Mouse (Mus musculus) CH12.LX (cell line): ENCODE results near the gene Cmklr1. TPM values are rescaled to one million over a fixed set of nuclear protein-coding genes. Genes with fewer than 3 reads are reported as not detected.

Source experiments
- DNase-seq: peaks from one replicate; pipeline ENCODE4 v3.0.0-alpha.2; 2013; ENCODE audit errors: extremely low read depth
- H3K27ac ChIP-seq: 2 replicates; pipeline ENCODE4 v1.5.1; 2012; ENCODE audit warnings: low read depth, mild to moderate bottlenecking, control low read depth, moderate library complexity; ENCODE audit not compliant: insufficient read depth
- H3K27me3 ChIP-seq: replicated peaks from 2 replicates; pipeline ENCODE3; 2012; ENCODE audit warnings: inconsistent platforms
- H3K36me3 ChIP-seq, 2 experiments: replicated peaks in 1 of 2; 2 replicates each; pipeline versions ENCODE3 to v1.6.1; 2012; ENCODE audit warnings: inconsistent platforms in 1 of 2, low read length in 1 of 2, mild to moderate bottlenecking in 1 of 2, mixed read lengths in 1 of 2, moderate library complexity in 1 of 2; ENCODE audit not compliant: control insufficient read depth in 1 of 2, insufficient read depth in 1 of 2
- H3K4me1 ChIP-seq, 2 experiments: 2 replicates each; pipeline ENCODE4 v1.6.1; 2012; ENCODE audit warnings: inconsistent platforms in 1 of 2, moderate library complexity in 1 of 2; ENCODE audit not compliant: insufficient read depth in 2 of 2, control insufficient read depth in 1 of 2
- H3K4me2 ChIP-seq: 2 replicates; pipeline ENCODE4 v1.6.1; 2012; ENCODE audit warnings: low read depth, mild to moderate bottlenecking, control low read depth; ENCODE audit not compliant: poor library complexity, insufficient read depth, severe bottlenecking
- H3K4me3 ChIP-seq, 3 experiments: fragments of 150-350 bp in 1 of 3; sonication (generic) in 1 of 3; replicated peaks in 1 of 3; 2 replicates each; pipeline versions ENCODE3 to v1.5.1; 2011 to 2012; ENCODE audit warnings: low read depth in 2 of 3, low read length in 2 of 3, mild to moderate bottlenecking in 2 of 3, moderate library complexity in 2 of 3, control low read depth in 1 of 3, improper control_type of control experiment in 1 of 3, inconsistent platforms in 1 of 3, mixed read lengths in 1 of 3; ENCODE audit not compliant: poor library complexity in 1 of 3
- H3K79me2 ChIP-seq: replicated peaks from 2 replicates; pipeline ENCODE4 v1.6.1; 2012; ENCODE audit warnings: mild to moderate bottlenecking, moderate library complexity; ENCODE audit not compliant: control insufficient read depth, poor library complexity, insufficient read depth, severe bottlenecking; ENCODE audit errors: extremely low read depth
- H3K9ac ChIP-seq: 2 replicates; pipeline ENCODE4 v1.6.1; 2012; ENCODE audit warnings: low read depth, mild to moderate bottlenecking, control low read depth, moderate library complexity; ENCODE audit not compliant: insufficient read depth
- H3K9me3 ChIP-seq: replicated peaks from 2 replicates; pipeline ENCODE3; 2012; ENCODE audit warnings: low read length, inconsistent platforms, mixed read lengths
- CTCF ChIP-seq, 2 experiments: IDR thresholded peaks in 1 of 2; conservative IDR thresholded peaks in 1 of 2; 2 replicates each; pipeline ENCODE4 v1.5.1; 2011 to 2012; ENCODE audit warnings: low read depth in 2 of 2, low read length in 2 of 2, improper control_type of control experiment in 1 of 2, inconsistent platforms in 1 of 2, mild to moderate bottlenecking in 1 of 2, moderate library complexity in 1 of 2
- E2F4 ChIP-seq: IDR thresholded peaks from 2 replicates; pipeline ENCODE4 v1.6.1; 2011; ENCODE audit warnings: low read depth, low read length, improper control_type of control experiment; ENCODE audit not compliant: insufficient replicate concordance
- MAFK ChIP-seq: IDR thresholded peaks from 2 replicates; pipeline ENCODE4 v1.6.1; 2011; ENCODE audit warnings: low read length, improper control_type of control experiment; ENCODE audit not compliant: insufficient replicate concordance
- NRF1 ChIP-seq: IDR thresholded peaks from 2 replicates; pipeline ENCODE4 v1.6.1; 2014; ENCODE audit warnings: low read depth, mild to moderate bottlenecking, inconsistent platforms, low read length, improper control_type of control experiment, moderate library complexity
- PAX5 ChIP-seq: IDR thresholded peaks from 2 replicates; pipeline ENCODE4 v1.6.1; 2012; ENCODE audit warnings: low read length, inconsistent platforms, mixed read lengths
- ZMIZ1 ChIP-seq: IDR thresholded peaks from 2 replicates; pipeline ENCODE4 v1.6.1; 2012; ENCODE audit warnings: low read depth, mild to moderate bottlenecking, inconsistent platforms, low read length, improper control_type of control experiment
- dilution Hi-C: fragments of 300-500 bp; cut with MboI; formaldehyde crosslinking; loops from 2 replicates; pipeline ENCODE4 v1.14.3; 2020; ENCODE audit warnings: low sequenced_read_pairs; ENCODE audit not compliant: extremely low pct_unique_long_range_greater_than_20kb, extremely low pct_ligation_motif_present
- in situ Hi-C: fragments of 300-500 bp; cut with MboI; formaldehyde crosslinking; loops from 3 replicates; pipeline ENCODE4 v1.14.3; 2019; ENCODE audit warnings: low sequenced_read_pairs, low pct_ligation_motif_present, low pct_unique_long_range_greater_than_20kb, mixed read lengths
- polyA plus RNA-seq: library from polyadenylated mRNA; unstranded; fragments of >175 nt; gene quantifications from 2 replicates; pipeline ENCODE4 v1.2.1, GENCODE M21; 2012; ENCODE audit warnings: low read depth; ENCODE audit not compliant: insufficient read length
- total RNA-seq, 2 experiments: library from RNA; depleted of rRNA; stranded (reverse); fragments of 300-350 nt in 1 of 2; fragments of >200 nt in 1 of 2; gene quantifications; 2 replicates each; pipeline ENCODE4 v1.2.3; 2012 to 2014

The Cmklr1 gene
- total and polyA plus RNA-seq, 3 experiments: not detected

DNA sequence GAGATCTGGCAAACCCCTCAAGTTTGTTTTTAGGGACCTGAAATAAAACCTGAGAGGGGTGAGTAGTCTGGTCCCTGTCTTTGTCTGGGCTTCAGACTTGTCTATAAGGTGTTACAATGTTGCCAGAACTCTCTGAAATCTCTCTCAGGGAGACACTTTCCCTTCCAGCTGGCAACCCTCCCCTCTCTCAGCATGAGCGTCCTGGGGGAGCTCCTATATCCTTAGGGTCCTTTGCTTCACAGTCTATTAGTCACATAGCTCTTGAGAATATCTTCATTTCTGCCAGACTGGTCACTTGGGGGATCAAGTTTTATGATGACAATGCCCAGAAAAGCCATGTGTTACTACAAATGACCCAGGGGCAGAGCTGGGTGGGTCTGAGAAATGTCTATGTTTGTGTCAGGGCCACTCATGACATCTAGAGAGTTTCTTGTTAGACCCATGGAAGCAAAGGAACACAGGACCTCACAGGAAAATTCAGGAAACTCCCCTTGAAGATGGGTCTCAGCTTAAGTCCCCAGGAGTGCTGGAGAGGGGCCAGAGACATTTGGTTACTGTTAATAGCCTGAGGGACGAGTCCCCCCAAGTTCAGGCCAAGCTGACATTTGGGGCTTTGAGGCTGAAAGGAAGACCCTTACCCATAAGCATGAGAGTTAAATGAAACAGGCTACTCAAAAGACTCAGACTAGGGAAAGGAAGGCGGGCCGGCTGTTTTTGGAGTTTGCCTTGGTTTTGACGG is 66.6 kb downstream of the Cmklr1 start:
- no peaks in the 10 kb centered on the region for H3K79me2 ChIP-seq
- peaks cover 4% of the 10 kb centered on the region for H3K9me3 ChIP-seq
- in situ Hi-C loops (loop anchor here (10.0 kb wide), 2 partner anchors 61 to 241 kb away; no protein-coding TSS in a partner anchor), dilution Hi-C loops (no loop called here)
- H3K4me3 ChIP-seq: no peak overlapping the region
- peaks cover 5 to 36% of the 10 kb centered on the region in 2 experiments; a peak in 3 of 4 replicates for H3K4me1 ChIP-seq
- no peak overlapping the region for H3K27ac ChIP-seq
- H3K27me3 ChIP-seq: no peaks in the 10 kb centered on the region
- no peak for DNase-seq
- peak overlapping the region; percentile 93; the same call in 1 of the 2 replicates for H3K4me2 ChIP-seq
- no peaks in the 10 kb centered on the region for H3K36me3 ChIP-seq
- no peak overlapping the region for H3K9ac ChIP-seq
- TF ChIP-seq E2F4 (no peak), NRF1 (no peak)

DNA sequence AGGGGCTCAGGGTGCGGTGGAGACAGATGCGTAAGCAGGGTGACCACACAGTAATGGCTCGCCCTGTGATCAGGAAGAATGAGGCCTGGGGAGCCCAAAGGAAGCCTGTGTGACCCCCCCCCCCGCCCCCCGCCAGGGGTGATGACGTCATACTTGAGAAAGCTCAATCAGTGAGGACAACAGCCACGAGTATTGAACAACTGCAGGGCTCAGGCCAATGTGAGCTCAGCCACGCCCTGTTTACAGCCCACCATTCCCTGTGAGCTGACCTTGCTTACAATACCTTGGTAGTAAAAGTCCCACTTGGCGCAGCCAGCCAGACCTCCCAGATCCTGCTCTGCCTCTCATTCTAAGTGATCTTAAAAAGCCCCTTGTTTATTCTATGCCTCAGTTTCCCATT is 69.4 kb downstream of the Cmklr1 start:
- TF ChIP-seq MAFK: no peak
- TF ChIP-seq E2F4: no peak
- no peak for TF ChIP-seq NRF1
- no peak for TF ChIP-seq ZMIZ1
- TF ChIP-seq PAX5: no peak
- dilution Hi-C loops (no loop called here), in situ Hi-C loops (loop anchor here (10.0 kb wide), 2 partner anchors 64 to 244 kb away; no protein-coding TSS in a partner anchor)
- peaks cover 2% of the 10 kb centered on the region for H3K27me3 ChIP-seq
- H3K4me1 ChIP-seq: peaks cover 0 to 16% of the 10 kb centered on the region in 2 experiments; a peak in 2 of 4 replicates
- no peaks in the 10 kb centered on the region for H3K36me3 ChIP-seq
- H3K79me2 ChIP-seq: no peaks in the 10 kb centered on the region
- no peak overlapping the region for H3K4me2 ChIP-seq
- no peak overlapping the region for H3K27ac ChIP-seq
- DNase-seq: no peak
- peaks cover 4% of the 10 kb centered on the region for H3K9me3 ChIP-seq
- H3K4me3 ChIP-seq: no peak overlapping the region
- no peak overlapping the region for H3K9ac ChIP-seq

DNA sequence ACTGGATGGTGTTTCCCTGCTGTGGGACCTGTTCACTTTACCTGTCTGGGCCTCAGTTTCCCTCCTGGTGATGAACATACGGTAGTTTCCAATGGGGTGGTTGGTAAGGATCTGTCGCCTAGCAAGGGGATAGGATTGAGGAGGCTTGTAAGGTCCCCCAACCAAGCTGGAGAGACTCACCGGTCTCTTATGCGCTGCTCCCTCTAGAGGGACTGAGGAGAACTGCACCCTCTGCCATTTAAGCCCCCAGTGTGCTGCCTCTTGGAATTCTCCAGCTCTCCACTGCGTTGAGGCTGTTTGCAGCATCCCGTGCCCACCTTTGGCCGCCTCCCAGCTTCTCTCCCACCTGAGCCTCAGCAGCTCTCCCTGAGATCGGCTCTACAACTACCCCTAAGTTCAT is 70.0 kb downstream of the Cmklr1 start:
- no peak overlapping the region for H3K4me3 ChIP-seq
- H3K9ac ChIP-seq: no peak overlapping the region
- DNase-seq: peak; percentile 28
- peaks cover 0 to 15% of the 10 kb centered on the region in 2 experiments; a peak in 2 of 4 replicates for H3K4me1 ChIP-seq
- no peak overlapping the region for H3K27ac ChIP-seq
- H3K27me3 ChIP-seq: peaks cover 2% of the 10 kb centered on the region
- dilution Hi-C loops: no loop called here
- in situ Hi-C loops: loop anchor here (10.0 kb wide), 2 partner anchors 65 to 245 kb away; no protein-coding TSS in a partner anchor
- no peak overlapping the region for H3K4me2 ChIP-seq
- peak; percentile 57 to 81 for TF ChIP-seq CTCF (conservative IDR thresholded peaks at IDR 0.05 in 1 of 2, IDR thresholded peaks at IDR 0.05 in 1 of 2; ENCODE audit: low read depth in 2 of 2, low read length in 2 of 2)
- TF ChIP-seq E2F4: no peak
- TF ChIP-seq, all 38 proteins: peak for 1
- H3K36me3 ChIP-seq: no peaks in the 10 kb centered on the region
- H3K9me3 ChIP-seq: peaks cover 4% of the 10 kb centered on the region
- no peaks in the 10 kb centered on the region for H3K79me2 ChIP-seq
